Mouse (Mus musculus): Measurements from ENCODE around the gene Klrg2.
"Not testable (repeated sequence)": the region's sequence is repeated elsewhere in the genome, so short reads cannot be mapped to it uniquely, and the experiment has no call there.

The Klrg2 gene

DNA sequence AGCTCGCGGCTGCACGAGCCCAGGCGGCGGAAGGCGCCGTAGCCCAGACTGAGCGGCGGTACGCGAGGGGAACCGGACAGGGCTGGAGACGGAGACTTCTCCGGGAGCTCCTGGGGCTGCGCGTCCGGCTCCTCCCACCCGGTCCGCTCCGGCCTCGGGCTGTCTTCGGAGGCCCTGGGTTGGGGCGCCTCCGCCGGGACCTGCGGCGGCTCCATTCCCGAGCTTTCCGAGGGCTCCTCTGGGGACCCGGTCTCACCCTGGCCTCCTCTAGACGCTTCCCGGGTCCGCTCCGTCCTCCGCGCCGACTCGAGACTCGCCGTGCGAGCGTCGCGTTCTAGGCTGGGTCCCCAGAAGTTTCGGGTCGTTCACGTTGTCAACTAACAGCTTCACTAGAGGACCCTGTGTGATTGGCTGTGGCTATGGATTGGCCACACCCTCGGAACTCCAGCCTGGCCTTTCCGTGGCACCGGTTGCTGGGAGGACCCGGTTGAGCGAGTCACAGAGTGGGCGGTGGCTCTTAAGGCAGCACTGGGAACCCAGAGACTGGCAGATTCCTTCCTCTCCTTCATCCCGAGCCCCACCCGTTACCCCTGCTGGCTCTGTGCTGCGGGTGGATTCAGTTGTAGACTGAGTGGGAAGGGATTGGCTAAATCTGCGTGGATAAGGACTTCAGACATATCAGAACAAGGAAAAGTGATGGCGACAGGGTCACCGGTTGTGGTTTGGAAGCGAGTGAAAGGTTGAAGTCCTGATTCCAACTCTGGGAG lies at the start of gene Klrg2:
Gene Klrg2 (minus strand): TSS at position 391 of the 767 bp plus-strand sequence.
- peak in 1 of 2 experiments; percentile 14 for DNase-seq (ENCODE audit: low spot score in 2 of 2)

DNA sequence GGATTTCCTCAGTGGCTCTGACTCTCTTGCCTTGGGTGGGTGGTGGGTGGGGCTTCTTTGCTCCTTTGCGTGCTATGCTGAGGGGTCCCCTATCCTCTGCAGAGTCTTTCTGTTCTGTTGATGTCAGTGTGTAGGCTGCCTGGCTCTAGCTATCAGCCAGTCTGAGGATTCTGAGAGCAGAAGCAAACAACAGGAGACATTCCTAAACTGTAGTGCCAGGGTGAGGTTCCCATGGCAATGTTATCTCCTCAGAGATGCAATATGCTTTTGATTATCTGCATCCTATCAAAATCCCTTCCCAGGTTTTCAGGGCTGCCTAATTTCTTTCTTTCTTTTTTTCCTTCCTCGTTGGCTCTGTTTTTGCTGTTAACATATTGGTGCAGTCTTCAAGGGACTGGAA lies 45.5 kb upstream of the Klrg2 start:
- DNase-seq (ENCODE audit: low spot score in 2 of 2), result no peak

DNA sequence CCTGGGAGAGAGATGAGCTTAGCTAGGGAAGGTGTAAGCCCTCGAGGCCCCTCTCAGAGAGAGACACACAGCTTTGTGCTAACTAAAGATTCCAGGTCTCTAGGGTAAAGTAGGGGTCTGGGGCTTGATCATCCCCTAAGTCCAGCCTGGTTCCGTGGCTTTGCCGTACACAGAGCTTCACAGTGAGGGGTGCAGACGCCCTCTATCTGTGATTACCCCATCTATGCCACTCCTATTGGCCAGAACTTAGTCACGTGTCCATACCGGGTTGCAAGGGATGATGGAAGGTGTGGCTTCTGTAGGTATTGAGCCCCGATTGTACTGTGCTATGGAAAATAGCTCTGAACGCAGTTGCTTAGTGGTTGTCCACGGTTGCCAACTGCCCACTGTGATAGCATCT lies 40.6 kb upstream of the Klrg2 start:
- no peak for DNase-seq (ENCODE audit: low spot score in 2 of 2)

DNA sequence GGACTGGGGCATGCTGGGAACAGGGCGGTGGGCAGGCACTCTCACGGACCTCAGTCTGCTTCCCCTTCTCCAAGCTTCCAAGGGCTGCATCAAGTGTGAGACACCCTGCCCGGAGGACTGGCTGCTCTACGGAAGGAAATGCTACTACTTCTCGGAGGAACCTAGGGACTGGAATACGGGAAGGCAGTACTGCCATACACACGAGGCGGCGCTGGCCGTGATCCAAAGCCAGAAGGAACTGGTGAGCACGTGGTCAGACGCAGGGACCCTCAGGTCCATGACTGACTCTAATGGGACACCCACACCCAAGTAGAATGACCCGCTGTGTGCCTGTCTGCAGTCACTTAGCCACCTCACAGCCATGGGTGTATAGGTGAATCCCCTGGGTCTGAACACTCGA lies 39.7 kb upstream of the Klrg2 start:
- DNase-seq (ENCODE audit: low spot score in 2 of 2), result no peak

DNA sequence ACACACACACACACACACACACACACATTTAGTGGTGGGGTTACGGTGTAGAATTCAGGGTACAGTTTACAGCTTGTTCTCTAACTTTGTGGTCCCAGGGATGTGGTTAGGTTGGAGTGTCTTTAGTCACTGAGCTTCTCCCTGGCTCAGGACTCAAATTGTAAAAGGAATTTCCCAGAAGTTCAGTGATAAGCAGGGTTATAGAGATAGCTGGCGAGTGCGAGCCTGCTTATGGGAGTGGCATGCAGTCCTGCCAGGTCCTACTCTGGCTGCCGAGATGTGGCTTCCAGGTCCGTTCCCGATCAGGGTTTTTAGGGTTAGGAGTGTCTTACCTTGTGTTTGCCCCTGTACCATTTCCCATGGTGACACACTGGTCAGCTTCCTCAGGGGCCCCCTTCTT lies 39.2 kb upstream of the Klrg2 start:
- DNase-seq (ENCODE audit: low spot score in 2 of 2), result no peak

DNA sequence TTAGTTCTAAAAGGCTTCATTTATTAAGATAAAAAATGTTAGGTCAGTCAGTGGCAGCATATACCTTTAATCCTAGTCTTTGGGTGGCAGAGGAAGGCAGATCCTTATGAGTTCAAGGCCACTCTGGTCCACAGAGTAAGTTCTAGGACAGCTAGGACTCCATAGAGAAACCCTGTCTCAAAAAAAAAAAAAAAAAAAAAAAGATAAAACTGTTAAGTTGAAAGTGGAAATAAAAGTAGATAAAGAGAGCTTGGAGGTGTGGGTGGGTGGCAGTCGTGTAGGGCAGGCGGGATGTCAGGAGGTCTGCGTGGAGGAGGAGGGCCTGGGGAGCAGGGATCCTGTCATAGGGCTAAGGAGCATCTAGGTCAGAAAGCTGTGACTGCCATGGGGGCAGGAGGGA lies 35.0 kb upstream of the Klrg2 start:
- no peak for DNase-seq (ENCODE audit: low spot score in 2 of 2)

DNA sequence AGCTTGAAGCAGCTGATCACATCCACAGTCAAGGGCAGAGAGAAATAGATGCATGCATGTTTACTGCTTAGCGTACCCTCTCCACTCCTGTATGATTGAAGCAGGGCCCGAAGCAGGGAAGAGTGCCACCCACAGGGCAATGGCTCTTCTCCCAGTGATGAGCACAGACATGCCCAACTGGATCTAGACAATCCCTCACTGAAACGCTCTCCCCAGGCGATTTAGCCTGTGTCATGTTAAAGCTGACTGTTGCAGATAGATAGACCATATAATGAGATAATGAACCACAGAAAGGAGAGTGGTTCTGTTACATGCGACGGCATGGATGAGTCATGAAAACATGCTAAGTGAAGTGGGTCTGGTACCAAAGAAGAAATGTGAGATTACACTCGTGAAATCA lies 34.2 kb upstream of the Klrg2 start:
- DNase-seq (ENCODE audit: low spot score in 2 of 2), result no peak

DNA sequence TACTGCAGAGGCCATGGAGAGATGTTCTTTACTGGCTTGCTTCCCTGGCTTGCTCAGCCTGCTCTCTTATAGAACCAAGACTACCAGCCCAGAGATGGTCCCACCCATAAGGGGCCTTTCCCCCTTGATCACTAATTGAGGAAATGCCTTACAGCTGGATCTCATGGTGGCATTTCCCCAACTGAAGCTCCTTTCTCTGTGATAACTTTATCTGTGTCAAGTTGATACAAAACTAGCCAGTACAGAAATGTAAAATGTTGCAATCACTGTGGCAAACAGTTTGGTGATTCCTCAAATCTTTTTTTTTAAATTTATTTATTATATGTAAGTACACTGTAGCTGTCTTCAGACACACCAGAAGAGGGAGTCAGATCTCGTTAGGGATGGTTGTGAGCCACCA lies 33.4 kb upstream of the Klrg2 start:
- DNase-seq (ENCODE audit: low spot score in 2 of 2), result not testable (repeated sequence)

DNA sequence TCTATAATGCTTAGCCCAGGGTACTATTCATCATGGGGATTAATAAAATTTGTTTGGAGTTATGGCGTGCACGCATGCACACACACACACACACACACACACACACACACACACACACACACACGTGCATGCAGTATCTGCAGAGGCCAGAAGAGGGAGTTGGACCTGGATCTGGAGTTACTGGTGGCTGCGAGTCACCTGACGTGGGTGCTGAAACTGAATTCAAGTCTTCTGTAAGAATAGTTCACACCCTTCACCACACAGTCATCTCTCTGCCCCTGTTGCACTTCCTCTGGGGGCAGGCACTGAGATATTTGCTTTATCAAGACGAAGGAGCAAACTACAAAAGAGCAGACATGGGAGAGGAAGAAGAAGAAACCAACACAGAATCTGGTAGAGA lies 32.5 kb upstream of the Klrg2 start:
- DNase-seq (ENCODE audit: low spot score in 2 of 2), result no peak

DNA sequence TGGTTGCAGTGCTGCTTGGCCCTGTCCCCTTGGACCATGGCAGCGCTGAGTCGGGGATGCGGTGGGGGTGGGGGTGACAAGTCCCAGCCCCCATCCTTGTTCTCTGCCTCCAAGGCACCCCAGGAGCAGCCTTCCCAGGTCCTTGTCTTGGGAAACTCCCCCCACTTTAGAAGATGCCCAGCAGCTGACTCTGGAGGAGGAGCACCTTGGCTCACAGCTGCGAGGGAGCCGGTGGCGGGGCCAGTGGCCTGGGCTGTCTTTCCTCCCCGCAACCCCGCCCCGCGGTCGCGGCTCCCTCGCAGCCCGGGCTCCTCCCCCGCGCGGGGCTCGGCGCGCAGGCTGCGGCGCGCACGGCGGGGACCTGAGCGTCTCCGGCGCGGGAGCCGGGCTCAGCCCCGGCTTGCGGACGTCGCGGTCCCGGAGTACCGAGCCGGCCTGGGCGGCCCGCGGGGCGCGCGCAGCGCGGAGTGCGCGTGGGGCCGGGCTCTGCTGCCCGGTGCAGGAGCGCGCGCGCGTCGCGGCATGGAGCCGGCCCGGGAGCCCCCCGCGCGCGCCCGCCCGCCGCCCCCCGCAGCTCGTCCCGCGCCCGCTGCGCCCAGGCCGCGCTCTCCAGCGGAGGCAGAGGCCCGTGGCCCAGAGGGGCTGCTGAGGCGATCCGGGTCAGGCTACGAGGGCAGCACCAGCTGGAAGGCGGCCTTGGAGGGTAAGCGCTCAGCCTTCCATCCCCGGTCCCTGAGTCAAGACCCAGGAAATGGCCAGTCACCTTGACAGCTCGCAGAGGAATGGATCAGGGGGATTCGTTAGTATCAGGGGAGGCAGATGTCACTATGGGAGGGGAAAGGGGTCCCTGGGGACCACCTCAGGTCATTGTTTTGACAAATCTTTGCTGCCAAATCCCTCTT lies 25.9 kb upstream of the Klrg2 start, which contains the start of gene Clec2l:
Gene Clec2l (plus strand): TSS at position 356 of the 902 bp plus-strand sequence.
- DNase-seq (ENCODE audit: low spot score in 2 of 2), result peak in 1 of 2 experiments; percentile 29

DNA sequence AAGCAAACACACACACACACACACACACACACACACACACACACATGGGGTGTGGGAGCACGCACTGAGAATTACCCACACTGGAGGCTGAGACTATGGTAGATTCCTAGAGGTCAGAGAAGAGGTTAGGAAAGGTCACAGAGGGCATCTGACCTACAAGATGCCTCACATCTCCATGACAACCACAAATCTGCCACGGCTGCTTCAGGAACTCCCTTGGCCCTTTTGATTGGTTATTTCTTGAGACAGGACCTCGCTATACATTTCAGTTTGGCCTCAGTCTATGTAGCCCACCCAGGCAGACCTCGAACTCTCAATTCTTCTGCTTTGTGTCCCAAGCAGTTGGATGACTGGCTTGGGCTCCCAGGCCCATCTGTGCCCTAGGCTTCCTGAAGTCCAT lies 24.6 kb upstream of the Klrg2 start:
- DNase-seq (ENCODE audit: low spot score in 2 of 2), result no peak

DNA sequence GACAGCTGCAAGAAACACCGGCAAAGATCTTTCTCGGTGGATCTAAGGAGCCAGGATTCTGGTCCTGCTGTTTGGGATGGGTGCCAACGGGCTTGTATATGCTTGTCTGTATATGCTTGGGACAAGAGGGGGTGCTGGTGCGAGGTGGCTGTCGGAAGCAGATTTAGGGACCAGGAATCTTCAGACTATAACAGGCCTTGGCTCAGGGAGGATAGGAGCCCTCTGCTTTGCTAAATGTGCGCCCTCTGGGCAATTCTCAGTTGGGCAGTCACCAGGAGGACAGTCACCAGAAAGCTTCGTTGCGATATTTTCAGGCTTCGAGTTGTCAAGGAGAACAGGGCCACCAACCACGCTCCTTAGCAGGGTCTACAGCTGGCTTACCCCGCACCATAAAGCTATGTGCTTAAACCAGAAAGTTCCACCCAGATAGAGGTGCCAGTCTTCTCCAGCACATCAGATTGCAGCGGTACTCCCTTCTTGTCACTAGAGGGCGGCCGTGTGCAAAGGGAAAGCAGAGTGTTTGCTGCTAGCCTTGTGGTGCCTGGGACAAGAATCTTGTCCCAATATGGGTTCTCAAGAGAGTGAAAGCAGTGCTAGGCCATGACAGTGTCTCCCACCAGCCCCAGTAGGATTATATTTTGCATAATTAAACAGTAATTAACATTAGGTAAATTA lies 13.4 kb upstream of the Klrg2 start:
- peak; percentile 35 to 63 for DNase-seq (ENCODE audit: low spot score in 2 of 2)

DNA sequence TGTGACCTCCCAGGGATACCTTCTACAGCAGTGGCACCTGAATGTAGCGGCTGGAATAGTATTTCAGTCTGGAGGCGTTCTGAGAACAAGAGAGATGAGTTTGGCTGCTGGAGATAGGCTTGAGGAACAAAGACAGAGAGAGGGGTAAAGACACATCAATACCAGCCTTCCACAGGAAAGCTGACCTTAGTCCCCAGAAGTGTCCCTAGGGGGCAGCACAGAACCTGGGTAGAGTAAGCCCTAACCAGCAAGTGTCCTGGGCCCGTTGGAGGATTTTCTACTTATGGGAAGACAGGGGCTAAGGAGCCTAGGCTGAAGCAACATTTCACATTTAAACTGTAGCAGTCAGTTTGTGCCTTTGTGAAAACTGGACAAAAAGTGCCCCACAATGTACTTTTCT lies 12.5 kb upstream of the Klrg2 start:
- no peak for DNase-seq (ENCODE audit: low spot score in 2 of 2)

DNA sequence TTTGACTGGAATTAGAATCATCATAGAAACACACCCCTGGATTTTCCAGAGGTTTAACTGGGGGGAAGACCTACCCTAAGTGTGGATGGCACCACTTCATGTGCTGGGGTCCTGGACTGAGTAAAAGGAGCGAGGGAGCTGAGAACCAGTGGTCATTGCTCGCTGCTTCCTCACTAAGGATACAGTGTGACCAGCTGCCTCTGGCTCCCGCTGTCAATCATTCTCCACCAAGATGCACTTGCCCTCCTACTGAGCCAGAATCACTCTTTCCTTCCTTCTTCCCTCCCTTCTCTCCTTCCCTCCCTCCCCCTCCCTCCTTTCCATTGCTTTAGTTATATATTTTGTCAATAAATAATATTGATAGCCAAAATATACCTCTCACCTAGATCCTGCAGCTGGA lies 6.0 kb upstream of the Klrg2 start:
- no peak for DNase-seq (ENCODE audit: low spot score in 2 of 2)

DNA sequence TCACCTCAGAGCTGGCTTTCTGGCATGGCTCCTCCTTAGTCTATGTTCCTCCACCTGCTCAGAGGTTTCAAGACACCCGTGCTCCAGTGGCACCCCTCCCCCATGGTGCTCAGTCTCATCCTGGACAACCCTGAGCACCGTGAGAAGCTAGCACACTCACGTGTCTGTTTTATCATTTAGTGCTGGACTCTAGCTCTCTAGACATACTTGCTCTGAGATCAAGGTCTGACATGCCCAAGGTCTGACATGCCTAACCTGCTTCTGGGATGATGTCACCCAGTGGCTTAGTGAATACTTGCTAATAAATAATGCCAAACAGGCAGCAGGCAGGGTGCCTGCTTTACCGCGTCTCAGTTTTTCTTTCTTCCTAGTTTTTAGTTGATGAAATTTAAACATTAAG lies 5.6 kb upstream of the Klrg2 start:
- DNase-seq (ENCODE audit: low spot score in 2 of 2), result no peak

DNA sequence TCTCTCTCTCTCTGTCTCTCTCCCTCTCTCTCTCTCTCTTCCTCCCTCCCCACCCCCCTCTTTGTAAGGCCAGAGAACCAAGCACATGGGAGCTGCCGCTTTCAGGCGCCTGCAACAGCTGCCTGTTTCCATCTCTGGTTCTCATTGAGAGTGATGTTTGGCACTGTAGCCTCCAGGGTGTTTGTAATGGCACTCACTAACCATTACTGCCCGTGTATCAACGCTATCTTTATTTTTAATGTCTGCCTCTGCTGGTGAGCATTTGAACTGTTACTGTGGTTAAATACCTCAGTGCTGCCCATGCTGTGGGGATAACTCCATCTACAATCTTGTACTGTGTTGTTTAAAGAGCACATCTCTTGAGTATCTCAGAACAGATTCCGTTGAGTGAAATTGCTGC lies 4.6 kb upstream of the Klrg2 start:
- DNase-seq (ENCODE audit: low spot score in 2 of 2), result no peak

DNA sequence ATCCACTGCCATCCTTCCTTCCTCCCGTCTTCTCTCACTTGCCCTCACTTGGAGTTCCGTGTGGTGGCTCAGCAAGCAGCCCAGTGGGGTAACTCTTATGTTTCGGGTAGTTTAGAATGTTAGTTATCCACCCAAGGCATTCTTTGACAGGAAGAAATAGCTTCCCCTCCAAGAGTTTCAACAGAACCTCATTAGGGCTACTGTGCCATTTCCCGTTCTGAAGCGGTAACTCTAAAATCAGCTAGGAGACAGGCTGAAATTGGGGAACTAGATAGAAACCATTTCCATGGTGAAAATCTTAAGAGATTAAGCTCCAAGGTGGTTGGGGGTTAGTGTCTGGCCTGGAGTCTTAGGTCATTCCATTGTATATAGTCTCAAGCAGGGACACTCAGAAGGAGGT lies 4.2 kb upstream of the Klrg2 start:
- DNase-seq (ENCODE audit: low spot score in 2 of 2), result no peak

DNA sequence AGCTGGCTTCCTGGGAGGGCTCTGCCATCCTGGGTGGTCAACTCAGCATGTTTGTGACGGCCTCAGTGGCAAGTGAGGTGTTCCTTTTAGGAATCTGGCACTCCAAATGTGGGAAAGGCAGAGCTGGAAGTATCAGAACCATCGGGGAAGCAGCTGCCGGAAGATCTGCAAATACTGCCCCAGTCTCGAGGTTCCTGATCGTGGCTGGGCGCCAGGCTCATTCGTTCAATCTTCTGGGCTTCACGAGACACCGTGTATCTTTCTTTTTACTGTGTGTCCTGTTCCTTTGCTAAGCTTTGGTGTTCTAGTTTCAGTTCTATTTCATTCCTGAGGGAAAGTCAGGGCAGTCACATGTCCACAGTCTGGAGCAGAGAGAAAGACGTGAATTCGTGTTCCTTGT lies 3.4 kb upstream of the Klrg2 start:
- DNase-seq (ENCODE audit: low spot score in 2 of 2), result no peak

DNA sequence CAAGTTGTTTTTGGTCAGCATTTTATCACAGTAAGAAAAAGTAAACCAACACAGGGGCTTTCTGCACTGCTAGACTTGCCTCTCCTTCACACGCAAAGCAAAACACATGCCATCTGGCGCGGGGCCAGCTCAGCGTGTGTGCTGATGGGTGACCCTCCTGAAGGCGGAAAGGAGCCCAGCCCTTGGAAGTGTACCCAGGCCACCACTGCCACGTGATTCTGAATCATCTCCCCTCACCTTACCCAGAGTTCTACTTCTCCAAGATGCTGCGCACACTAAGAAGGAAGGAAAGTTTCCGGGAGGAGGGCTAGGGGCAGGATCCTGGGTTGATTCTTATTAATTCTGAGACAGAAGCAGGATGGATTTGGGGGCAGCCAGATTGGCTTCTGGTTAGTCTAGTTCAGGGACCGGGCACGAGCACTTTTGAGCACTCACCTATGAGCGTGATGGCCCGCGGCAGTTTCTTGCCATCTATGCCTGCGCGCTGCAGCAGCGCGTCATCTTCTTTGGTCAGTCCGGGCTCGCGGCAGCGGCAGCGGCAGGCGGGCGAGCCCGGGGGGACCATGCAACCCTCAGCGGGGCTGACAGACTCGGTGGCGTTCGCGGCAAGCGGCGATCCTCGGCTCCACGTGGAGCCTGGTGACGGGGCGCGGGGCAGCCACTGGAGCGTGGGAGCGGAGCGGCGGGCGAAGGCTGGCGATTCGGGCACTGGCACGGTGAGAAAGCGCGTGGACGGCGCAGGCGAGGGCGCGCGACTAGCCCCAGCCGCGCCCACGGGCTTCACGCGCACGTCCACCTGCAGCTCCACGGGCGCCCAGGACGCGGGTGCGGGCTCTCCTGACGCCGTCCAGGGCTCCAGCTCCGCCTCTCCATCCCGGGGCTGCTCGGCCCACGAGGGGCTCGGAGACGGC lies 846 bp downstream of the Klrg2 start:
- no peak for DNase-seq (ENCODE audit: low spot score in 2 of 2)

DNA sequence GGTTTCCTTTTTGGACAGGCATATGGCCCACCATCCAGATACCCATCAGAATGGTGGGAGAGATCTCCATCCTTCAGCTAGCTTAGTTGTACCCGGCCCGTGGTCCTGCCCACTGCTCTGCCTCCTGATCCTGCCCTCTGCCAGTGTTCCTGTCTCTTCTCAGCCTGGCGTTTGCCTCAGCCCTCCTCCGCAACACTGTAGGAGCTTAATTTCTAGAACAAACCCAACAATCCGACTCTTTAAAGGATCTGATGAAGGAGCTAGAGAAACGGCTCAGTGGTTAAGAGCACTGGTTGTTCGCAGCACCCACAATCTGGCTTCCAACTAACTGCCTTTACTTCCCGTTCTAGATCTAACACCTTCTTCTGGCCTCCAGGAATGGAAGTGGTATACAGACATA lies 2.6 kb downstream of the Klrg2 start:
- no peak for DNase-seq (ENCODE audit: low spot score in 2 of 2)

DNA sequence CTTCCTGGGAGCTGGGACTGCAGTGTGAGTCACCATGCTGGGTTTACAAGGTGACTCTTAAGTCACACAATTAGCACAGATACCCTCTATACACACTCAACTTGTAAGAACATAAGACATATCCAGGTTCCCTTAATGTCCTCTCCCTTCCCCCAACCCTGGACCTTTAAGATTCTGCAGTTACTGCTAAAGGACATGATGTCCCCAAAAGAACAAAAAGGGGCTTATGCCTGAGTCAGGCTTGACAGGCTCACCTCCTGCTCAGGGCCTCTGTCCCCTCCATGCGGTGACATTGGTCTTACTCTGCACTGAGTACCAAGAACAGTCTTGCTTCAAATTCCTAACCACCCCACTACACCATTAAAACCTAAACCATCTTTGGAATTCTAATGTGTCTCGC lies 4.2 kb downstream of the Klrg2 start:
- no peak for DNase-seq (ENCODE audit: low spot score in 2 of 2)

Data from frontal cortex, postnatal 14 days (tissue).